Mouse (Mus musculus): ENCODE results near the gene Mrps7.
A peak's percentile ranks its signal among the peaks of the same experiment; 100 is the strongest.

DNA sequence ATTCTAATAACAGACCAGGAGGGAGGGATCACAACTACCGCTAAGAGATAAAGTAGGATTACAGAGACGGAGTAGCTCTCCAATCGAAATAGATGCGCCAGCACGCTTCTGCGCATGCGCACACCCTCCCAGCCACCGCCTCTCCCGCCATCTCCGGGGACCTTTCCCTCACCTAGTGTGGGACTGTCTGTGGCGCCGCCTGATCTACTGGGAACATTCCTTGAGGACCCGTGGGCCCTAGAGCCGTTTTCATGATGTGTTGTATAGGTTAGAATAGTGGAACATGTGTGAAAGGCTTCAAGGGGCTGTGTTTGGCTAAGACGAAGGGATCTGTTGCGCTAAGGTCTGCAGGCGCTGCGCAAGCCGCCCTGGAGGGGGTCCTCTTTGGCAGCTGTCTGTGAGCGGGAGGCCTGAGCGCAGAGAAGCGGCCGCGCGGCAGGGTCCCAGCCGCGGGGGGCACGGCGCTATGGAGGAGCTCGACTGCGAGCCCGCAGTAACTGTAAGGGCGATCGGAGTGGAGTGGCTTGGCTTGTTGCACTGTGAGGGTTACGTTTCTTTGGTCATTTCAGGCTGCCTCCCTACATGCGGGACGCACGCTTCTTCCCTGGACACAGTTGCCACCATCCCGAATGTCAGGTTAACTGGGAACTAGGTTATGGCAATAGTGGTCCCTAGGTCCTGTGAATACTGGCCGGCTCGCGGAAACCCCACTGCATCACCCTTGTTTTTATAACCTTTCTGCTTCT, 39.5 kb upstream of the Mrps7 start, which contains the start of gene Nup85:
- no peak for TF ChIP-seq CTCF (IDR thresholded peaks at IDR 0.05; ENCODE audit: extremely low read depth, insufficient read depth, low read length)
- peak; percentile 60 for TF ChIP-seq POLR2A (IDR thresholded peaks at IDR 0.05; ENCODE audit: extremely low read depth, insufficient read depth, low read length)

Data from cortical plate, adult 2 months (tissue).